Mouse (Mus musculus) testis, adult 2 months (tissue): ENCODE measurements around the gene Ggt5. TPM values are rescaled to one million over a fixed set of nuclear protein-coding genes. Genes with fewer than 3 reads are reported as not detected.

ENCODE experiments used
- H3K27ac ChIP-seq: fragments of 200-500 bp; 2 replicates; pipeline ENCODE4 v1.5.1; 2012; ENCODE audit warnings: low read depth, low read length; ENCODE audit not compliant: control insufficient read depth, insufficient read depth
- H3K27me3 ChIP-seq: fragments of 200-500 bp; 2 replicates; pipeline ENCODE4 v1.6.1; 2012; ENCODE audit warnings: mild to moderate bottlenecking, low read length, moderate library complexity; ENCODE audit not compliant: control insufficient read depth, insufficient read depth
- H3K36me3 ChIP-seq: fragments of 200-500 bp; 2 replicates; pipeline ENCODE4 v1.6.1; 2012; ENCODE audit warnings: mild to moderate bottlenecking, low read length; ENCODE audit not compliant: control insufficient read depth, insufficient read depth
- H3K4me1 ChIP-seq: fragments of 200-500 bp; 2 replicates; pipeline ENCODE4 v1.6.1; 2012; ENCODE audit warnings: low read length; ENCODE audit not compliant: control insufficient read depth, insufficient read depth
- H3K4me3 ChIP-seq: fragments of 200-500 bp; 2 replicates; pipeline ENCODE4 v1.5.1; 2012; ENCODE audit warnings: low read depth, mild to moderate bottlenecking, low read length, moderate library complexity, mixed read lengths; ENCODE audit not compliant: control insufficient read depth
- CTCF ChIP-seq: fragments of 200-500 bp; IDR thresholded peaks from 2 replicates; pipeline ENCODE4 v1.5.1; 2012; ENCODE audit warnings: low read depth, mild to moderate bottlenecking, inconsistent platforms, low read length, moderate library complexity; ENCODE audit not compliant: control insufficient read depth, insufficient read depth, insufficient replicate concordance
- POLR2A ChIP-seq: fragments of 200-500 bp; IDR thresholded peaks from 2 replicates; pipeline ENCODE4 v1.6.1; 2012; ENCODE audit warnings: low read depth, mild to moderate bottlenecking, inconsistent platforms, low read length, moderate library complexity; ENCODE audit not compliant: control insufficient read depth
- polyA plus RNA-seq: library from polyadenylated mRNA; depleted of rRNA; stranded (reverse); fragments of >200 nt; gene quantifications from 2 replicates; pipeline ENCODE4 v1.2.3, GENCODE M21; 2012; rRNA removed

The Ggt5 gene
- polyA plus RNA-seq, 1 experiment, result 5.4 TPM

DNA sequence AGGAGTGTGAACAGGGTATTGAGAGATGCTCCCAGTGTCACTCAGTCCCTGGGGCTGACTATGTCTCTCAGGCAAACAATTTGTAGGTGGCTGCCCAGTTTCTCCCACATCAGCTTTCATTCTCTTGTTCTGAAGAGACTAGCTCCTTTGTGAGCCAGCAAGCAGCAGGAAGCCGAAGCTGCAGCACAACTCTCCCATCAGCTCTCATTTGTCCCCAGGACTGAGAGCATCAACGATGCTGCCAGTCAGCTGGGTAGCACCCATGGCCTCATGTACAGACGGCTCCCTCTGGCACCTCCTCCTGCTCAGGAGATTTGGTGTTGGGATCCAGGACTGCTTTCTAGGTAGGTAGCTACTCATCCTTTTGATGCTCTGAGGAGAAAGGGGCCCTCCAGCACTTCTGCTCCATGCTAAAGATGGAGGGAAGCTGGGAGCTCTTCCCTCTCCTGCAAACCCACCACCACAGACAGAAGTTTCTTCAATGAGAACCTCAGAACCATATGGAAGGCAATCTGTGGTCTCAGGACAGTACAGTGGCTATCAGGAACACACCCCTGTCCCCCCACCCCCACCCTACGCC is 77.4 kb downstream of the Ggt5 start:
- Histone ChIP-seq H3K4me3 (no peak overlapping the region; the same call in 1 of the 2 replicates), H3K4me1 (peaks cover 23% of the 10 kb centered on the region), H3K27me3 (no peaks in the 10 kb centered on the region), H3K27ac (no peak overlapping the region), H3K36me3 (no peaks in the 10 kb centered on the region)
- TF ChIP-seq POLR2A (no peak), CTCF (no peak)

Other genes starting within 250 kb of the Ggt5 start
- 0.13 and 0.20 TPM in 2 replicates for gene Upb1, start 188.2 kb upstream of the Ggt5 start, polyA plus RNA-seq
- 21.9 and 26.4 TPM in 2 replicates for gene Snrpd3, start 71.8 kb upstream of the Ggt5 start, polyA plus RNA-seq
- 14.9 and 15.1 TPM in 2 replicates for gene Gucd1, start 71.4 kb upstream of the Ggt5 start, polyA plus RNA-seq
- gene Lrrc75b, start 29.0 kb upstream of the Ggt5 start, polyA plus RNA-seq, result 0.98 and 1.1 TPM in 2 replicates
- gene Ggt1, start 27.7 kb upstream of the Ggt5 start, polyA plus RNA-seq, result 1.6 and 2.0 TPM in 2 replicates
- 4.0 and 4.7 TPM in 2 replicates for gene Susd2, start 54.7 kb downstream of the Ggt5 start, polyA plus RNA-seq
- gene Cabin1, start 175.0 kb downstream of the Ggt5 start, polyA plus RNA-seq, result 19.7 and 20.0 TPM in 2 replicates
- gene Ddt, start 184.1 kb downstream of the Ggt5 start, polyA plus RNA-seq, result 310 and 393 TPM in 2 replicates
- gene Gm20441, start 191.6 kb downstream of the Ggt5 start, polyA plus RNA-seq, result 0.19 TPM in 1 of 2 replicates, not detected in the other
- 40.0 and 41.9 TPM in 2 replicates for gene Gstt3, start 192.1 kb downstream of the Ggt5 start, polyA plus RNA-seq
- gene Gstt1, start 209.2 kb downstream of the Ggt5 start, polyA plus RNA-seq, result 7.0 and 8.9 TPM in 2 replicates
- gene Gstt4, start 233.2 kb downstream of the Ggt5 start, polyA plus RNA-seq, result 500 and 561 TPM in 2 replicates
- 159 and 168 TPM in 2 replicates for gene Gstt2, start 248.1 kb downstream of the Ggt5 start, polyA plus RNA-seq